ENCODE assay signal across 18 mouse cellular contexts in genomic region chr6:48876510-48877135, GRCm38 (mm10). TPM values are rescaled to one million over a fixed set of nuclear protein-coding genes. Genes with fewer than 3 reads are reported as not detected.
DNase-seq lines count a peak whose midpoint lies in the region; ATAC-seq lines count a peak whose summit lies in the region.
"Had no signal": no experiment of that assay in that cellular context is flagged by ENCODE, and none has a peak within 500 bp of the region (broad histone marks: within the 10 kb centered on the region; RNA-seq: fewer than 3 reads in every experiment).

No protein-coding gene starts in this region.

- no peak for DNase-seq in forebrain, embryonic 10.5 days (ENCODE audit: extremely low spot score, low spot score)
- DNase-seq in layer of hippocampus, adult 11-12 months (ENCODE audit: low spot score), result peak; percentile 17
- no peak for DNase-seq in layer of hippocampus, adult 9-10 months (ENCODE audit: low spot score)
- DNase-seq in cerebellum, postnatal 10 days, result peak; percentile 16 to 33
- DNase-seq in left cerebral cortex, postnatal 25 days (ENCODE audit: low spot score in 2 of 2), result peak; percentile 9 to 73
- no peak for DNase-seq in lung, postnatal 14 days
- DNase-seq in urinary bladder, postnatal 25 days (ENCODE audit: low spot score), result no peak
- DNase-seq: adrenal gland, adult 2 months; liver, postnatal 0 days had no signal

- intact Hi-C loops in left cerebral cortex, postnatal 25 days (cut with DNase I), result no loop called here

- H3K9ac ChIP-seq in forebrain, embryonic 12.5 days, result no peak overlapping the region
- H3K9ac ChIP-seq: heart, embryonic 12.5 days; liver, postnatal 0 days; neural tube, embryonic 13.5 days had no signal

- H3K4me1 ChIP-seq in forebrain, embryonic 12.5 days, result no peaks in the 10 kb centered on the region; the same call in 1 of the 2 replicates
- H3K4me1 ChIP-seq in forebrain, embryonic 10.5 days, result no peaks in the 10 kb centered on the region
- H3K4me1 ChIP-seq: heart, embryonic 12.5 days; limb, embryonic 10.5 days; neural tube, embryonic 13.5 days had no signal

- H3K4me2 ChIP-seq in forebrain, embryonic 12.5 days, result no peak overlapping the region
- H3K4me2 ChIP-seq: heart, embryonic 12.5 days; midbrain, embryonic 11.5 days; neural tube, embryonic 13.5 days had no signal

- no peak for ATAC-seq in forebrain, embryonic 12.5 days (ENCODE audit: low FRiP score)
- ATAC-seq: hindbrain, embryonic 16.5 days; liver, postnatal 0 days had no signal

- no peak overlapping the region for H3K4me3 ChIP-seq in forebrain, embryonic 12.5 days (replicated peaks)
- H3K4me3 ChIP-seq in forebrain, embryonic 10.5 days, result no peak overlapping the region
- H3K4me3 ChIP-seq: heart, embryonic 12.5 days; limb, embryonic 10.5 days; neural tube, embryonic 13.5 days had no signal

- peaks cover 19% of the 10 kb centered on the region for H3K27me3 ChIP-seq in forebrain, embryonic 12.5 days
- H3K27me3 ChIP-seq in forebrain, embryonic 10.5 days (ENCODE audit: poor library complexity, severe bottlenecking), result no peaks in the 10 kb centered on the region
- H3K27me3 ChIP-seq: heart, embryonic 12.5 days had no signal

- no peaks in the 10 kb centered on the region for H3K9me3 ChIP-seq in forebrain, embryonic 12.5 days
- no peaks in the 10 kb centered on the region for H3K9me3 ChIP-seq in forebrain, embryonic 10.5 days
- H3K9me3 ChIP-seq: heart, embryonic 12.5 days; limb, embryonic 10.5 days; neural tube, embryonic 13.5 days had no signal

- 0 out of 2 replicates have a peak overlapping the region, but pooled peaks have one; percentile 13 for H3K27ac ChIP-seq in forebrain, embryonic 12.5 days
- no peak overlapping the region for H3K27ac ChIP-seq in forebrain, embryonic 10.5 days
- H3K27ac ChIP-seq: limb, embryonic 10.5 days; neural tube, embryonic 13.5 days had no signal

- no peaks in the 10 kb centered on the region for H3K36me3 ChIP-seq in forebrain, embryonic 12.5 days (replicated peaks)
- H3K36me3 ChIP-seq in forebrain, embryonic 10.5 days (replicated peaks), result no peaks in the 10 kb centered on the region
- H3K36me3 ChIP-seq: heart, embryonic 12.5 days; limb, embryonic 10.5 days; neural tube, embryonic 13.5 days had no signal

- 61% methylated on average over 5 of the region's 5 CpGs for WGBS in forebrain, embryonic 12.5 days
- WGBS in forebrain, embryonic 10.5 days, result 77% methylated on average over 5 of the region's 5 CpGs

RNA-seq across cellular contexts. Expression of gene Aoc1, which starts 3.9 kb away (rescaled TPM):
- not detected in 2 replicates for polyA plus RNA-seq in forebrain, embryonic 12.5 days (2016; fragmentation: Nextera tagmentation; extraction: Ambion mirVana)
- polyA plus RNA-seq in forebrain, embryonic 10.5 days (2016; fragmentation: Nextera tagmentation; extraction: Ambion mirVana), result 0.05 TPM in 1 of 2 replicates, not detected in the other
- not detected for total RNA-seq in left cerebral cortex, postnatal 25 days (2021)
- total RNA-seq: adrenal gland, adult 2 months had no signal
- polyA plus RNA-seq: adrenal gland, adult 2 months; heart, embryonic 12.5 days; hindbrain, embryonic 16.5 days; limb, embryonic 10.5 days; midbrain, embryonic 11.5 days; neural tube, embryonic 13.5 days had no signal

RNA-seq across cellular contexts. Expression of gene Tmem176b, which starts 35.3 kb away (rescaled TPM):
- polyA plus RNA-seq in forebrain, embryonic 12.5 days (2016; fragmentation: Nextera tagmentation; extraction: Ambion mirVana), result 67.1 and 77.8 TPM in 2 replicates
- 19.8 and 25.4 TPM in 2 replicates for polyA plus RNA-seq in forebrain, embryonic 10.5 days (2016; fragmentation: Nextera tagmentation; extraction: Ambion mirVana)
- total RNA-seq in left cerebral cortex, postnatal 25 days (2021), result 10 to 100 TPM; 53.7 to 57.9 TPM

RNA-seq across cellular contexts. Expression of gene Tmem176a, which starts 35.9 kb away (rescaled TPM):
- 12.0 and 16.7 TPM in 2 replicates for polyA plus RNA-seq in forebrain, embryonic 12.5 days (2016; fragmentation: Nextera tagmentation; extraction: Ambion mirVana)
- polyA plus RNA-seq in forebrain, embryonic 10.5 days (2016; fragmentation: Nextera tagmentation; extraction: Ambion mirVana), result 7.4 and 10.3 TPM in 2 replicates
- 10 to 100 TPM; 30.2 to 34.9 TPM for total RNA-seq in left cerebral cortex, postnatal 25 days (2021)

RNA-seq across cellular contexts. Expression of gene 1600015I10Rik, which starts 53.1 kb away (rescaled TPM):
- polyA plus RNA-seq in forebrain, embryonic 12.5 days (2016; fragmentation: Nextera tagmentation; extraction: Ambion mirVana), result not detected in 2 replicates
- polyA plus RNA-seq in forebrain, embryonic 10.5 days (2016; fragmentation: Nextera tagmentation; extraction: Ambion mirVana), result not detected in 2 replicates
- total RNA-seq in left cerebral cortex, postnatal 25 days (2021), result not detected
- total RNA-seq: adrenal gland, adult 2 months had no signal
- polyA plus RNA-seq: adrenal gland, adult 2 months; cortical plate, adult 2 months; hindbrain, embryonic 16.5 days; limb, embryonic 10.5 days; liver, postnatal 0 days; midbrain, embryonic 11.5 days; neural tube, embryonic 13.5 days; spleen, adult 2 months; urinary bladder, adult 2 months had no signal

Comparison
In these comparisons a context has a peak if more than half of its experiments do, and no peak if none do; other contexts are left out.
1. DNase-seq: peak in layer of hippocampus, adult 11-12 months (single experiment), cerebellum, postnatal 10 days (2 of 2) and left cerebral cortex, postnatal 25 days (2 of 2); none in forebrain, embryonic 10.5 days (single experiment), layer of hippocampus, adult 9-10 months (single experiment), lung, postnatal 14 days (single experiment) and urinary bladder, postnatal 25 days (single experiment).